Mouse (Mus musculus) embryonic facial prominence, embryonic 11.5 days (tissue): ENCODE measurements around the gene Gm17304. TPM values are rescaled to one million over a fixed set of nuclear protein-coding genes. Genes with fewer than 3 reads are reported as not detected.

Source experiments
- ATAC-seq: fragments of 200-750 bp; cut with Nextera tagmentation; replicated peaks from 2 replicates; pipeline ENCODE4 v1.8.0; 2017; ENCODE audit warnings: low read depth; ENCODE audit not compliant: insufficient number of reproducible peaks, low FRiP score, low TSS enrichment
- DNase-seq: peaks from one replicate; pipeline ENCODE4 v3.0.0-alpha.2; 2015; ENCODE audit warnings: low spot score
- H3K27ac ChIP-seq: fragments of 300-500 bp; sonication (generic); replicated peaks from 2 replicates; pipeline ENCODE4 v1.5.1; 2014; ENCODE audit warnings: mild to moderate bottlenecking, low read depth, low read length, control low read depth
- H3K27me3 ChIP-seq: fragments of 300-500 bp; sonication (generic); 2 replicates; pipeline ENCODE4 v1.6.1; 2014; ENCODE audit warnings: mild to moderate bottlenecking, low read length, moderate library complexity, mixed read lengths; ENCODE audit not compliant: control insufficient read depth, insufficient read depth
- H3K36me3 ChIP-seq: fragments of 300-500 bp; sonication (generic); replicated peaks from 2 replicates; pipeline ENCODE4 v1.6.1; 2014; ENCODE audit warnings: low read depth, mild to moderate bottlenecking, low read length, moderate library complexity, mixed read lengths; ENCODE audit not compliant: control insufficient read depth, insufficient read depth
- H3K4me1 ChIP-seq: fragments of 300-500 bp; sonication (generic); 2 replicates; pipeline ENCODE4 v1.6.1; 2014; ENCODE audit warnings: low read length, mixed read lengths; ENCODE audit not compliant: control insufficient read depth, insufficient read depth
- H3K4me2 ChIP-seq: fragments of 300-500 bp; sonication (generic); 2 replicates; pipeline ENCODE4 v1.6.1; 2014; ENCODE audit warnings: low read depth, mild to moderate bottlenecking, control low read depth, low read length, moderate library complexity
- H3K4me3 ChIP-seq: fragments of 300-500 bp; sonication (generic); 2 replicates; pipeline ENCODE4 v1.5.1; 2014; ENCODE audit warnings: low read depth, low read length, control low read depth
- H3K9ac ChIP-seq: fragments of 300-500 bp; sonication (generic); replicated peaks from 2 replicates; pipeline ENCODE4 v1.6.1; 2014; ENCODE audit warnings: mild to moderate bottlenecking, control low read depth, low read length
- H3K9me3 ChIP-seq: fragments of 300-500 bp; sonication (generic); replicated peaks from 2 replicates; pipeline ENCODE4 v1.6.1; 2016; ENCODE audit warnings: mild to moderate bottlenecking, low read length, inconsistent platforms, mixed read lengths; ENCODE audit not compliant: control insufficient read depth
- WGBS: fragments of 180-500 bp; shearing (Covaris S2); extraction: QIAGEN DNeasy Blood & Tissue Kit; methylation state at CpG from one replicate; pipeline ENCODE4 v1.1.7; 2014; 5-methylcytosine and 5-hydroxymethylcytosine counted together
- polyA plus RNA-seq: library from polyadenylated mRNA; unstranded; fragments of >200 nt; fragmentation: Nextera tagmentation; extraction: Ambion mirVana; gene quantifications from 2 replicates; pipeline ENCODE4 v1.2.1, GENCODE M21; 2014

Gene Gm17304
- polyA plus RNA-seq, 1 experiment from 2014 or later: not detected

DNA sequence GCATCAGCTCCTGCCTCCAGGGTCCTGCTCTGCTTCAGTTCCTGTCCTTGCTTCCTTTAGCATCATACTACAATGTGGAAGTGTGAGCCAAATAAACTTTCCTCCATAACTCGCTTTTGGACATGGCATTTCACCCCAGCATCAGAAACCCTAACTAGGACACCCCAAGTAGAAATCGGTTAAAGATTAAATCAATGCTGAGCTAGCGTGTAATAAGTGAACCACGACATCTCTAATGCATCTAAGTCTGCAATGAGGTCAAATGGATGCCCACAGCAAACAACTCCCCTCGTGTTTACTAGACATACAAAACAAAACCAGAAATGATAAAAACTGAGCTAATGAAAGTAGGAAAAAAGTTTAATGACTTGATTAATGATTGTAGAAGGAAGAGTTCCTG is 4.5 kb upstream of the Gm17304 start:
- H3K27ac ChIP-seq: no peak overlapping the region
- ATAC-seq (no peak), DNase-seq (no peak)
- no peak overlapping the region for H3K9ac ChIP-seq
- no peak overlapping the region for H3K4me3 ChIP-seq
- H3K4me2 ChIP-seq: no peak overlapping the region
- H3K36me3 ChIP-seq: no peaks in the 10 kb centered on the region
- no peaks in the 10 kb centered on the region for H3K4me1 ChIP-seq
- no peaks in the 10 kb centered on the region for H3K9me3 ChIP-seq
- WGBS: 92% methylated on average over 5 of the region's 5 CpGs
- no peaks in the 10 kb centered on the region for H3K27me3 ChIP-seq

DNA sequence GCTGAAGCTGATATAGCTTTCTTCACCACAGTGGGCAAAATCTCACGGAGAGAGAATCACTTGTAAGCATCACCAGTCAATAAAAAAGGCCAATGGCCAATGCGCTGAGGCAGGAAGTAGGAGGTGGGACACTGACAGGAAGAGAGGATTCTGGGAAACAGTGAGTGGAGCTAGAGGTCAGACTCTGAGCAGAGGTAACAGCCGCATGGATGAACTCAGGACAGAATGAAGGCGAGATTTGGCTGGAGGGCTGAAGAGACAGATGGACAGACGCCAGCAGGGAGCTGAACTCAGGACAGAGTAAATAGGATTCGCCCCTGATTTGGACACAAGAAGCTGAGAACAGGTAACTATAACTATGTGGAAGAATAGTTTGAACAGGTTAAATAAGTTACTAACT is 3.8 kb upstream of the Gm17304 start:
- no peaks in the 10 kb centered on the region for H3K27me3 ChIP-seq
- ATAC-seq: no peak
- H3K4me1 ChIP-seq: no peaks in the 10 kb centered on the region
- H3K36me3 ChIP-seq: no peaks in the 10 kb centered on the region
- H3K4me2 ChIP-seq: no peak overlapping the region
- DNase-seq: no peak
- H3K4me3 ChIP-seq: no peak overlapping the region
- H3K9ac ChIP-seq: no peak overlapping the region
- 87% methylated on average over 6 of the region's 6 CpGs for WGBS
- no peaks in the 10 kb centered on the region for H3K9me3 ChIP-seq
- no peak overlapping the region for H3K27ac ChIP-seq

DNA sequence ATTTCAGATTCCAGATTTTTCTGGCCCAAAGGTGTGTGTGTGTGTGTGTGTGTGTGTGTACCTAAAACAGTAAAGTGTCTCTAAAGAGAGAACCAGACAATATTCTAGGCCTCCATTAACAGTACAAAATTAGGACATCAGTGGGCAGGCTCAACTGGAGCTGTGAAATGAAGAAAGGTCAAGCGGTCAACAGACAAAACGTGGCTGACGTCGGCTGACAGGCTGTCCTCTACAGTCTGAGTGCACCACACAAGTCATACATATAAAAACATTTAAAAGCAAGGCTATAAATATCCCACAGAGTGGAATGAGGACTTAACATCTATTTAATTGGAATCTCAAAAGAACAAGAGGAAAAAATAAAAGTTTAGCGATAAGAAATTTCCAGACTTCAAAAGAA is 1.8 kb upstream of the Gm17304 start:
- no peak overlapping the region for H3K4me3 ChIP-seq
- H3K36me3 ChIP-seq: no peaks in the 10 kb centered on the region; the same call in 1 of the 2 replicates
- DNase-seq (no peak), ATAC-seq (no peak)
- H3K4me1 ChIP-seq: no peaks in the 10 kb centered on the region
- WGBS: 82% methylated on average over 5 of the region's 5 CpGs
- H3K9me3 ChIP-seq: no peaks in the 10 kb centered on the region
- no peak overlapping the region for H3K9ac ChIP-seq
- no peak overlapping the region for H3K4me2 ChIP-seq
- H3K27ac ChIP-seq: no peak overlapping the region
- no peaks in the 10 kb centered on the region for H3K27me3 ChIP-seq

DNA sequence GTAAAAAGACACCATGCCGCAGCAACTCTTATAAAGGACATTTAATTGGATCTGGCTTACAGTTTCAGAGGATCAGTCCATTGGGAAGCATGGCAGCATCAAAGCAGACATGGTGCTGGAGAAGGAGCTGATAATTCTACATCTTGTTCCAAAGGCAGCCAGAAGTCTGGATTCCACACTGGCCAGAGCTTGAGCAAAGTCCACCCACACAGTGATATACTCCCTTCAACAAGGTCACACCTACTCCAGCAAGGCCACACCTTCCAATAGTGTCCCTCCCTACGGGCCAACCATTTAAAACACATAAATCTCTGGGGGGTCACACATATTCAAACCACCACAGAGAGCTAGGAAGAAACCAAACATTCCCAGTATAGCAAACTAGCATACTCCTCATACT is 3.3 kb downstream of the Gm17304 start:
- H3K9ac ChIP-seq: no peak overlapping the region
- 96% methylated on average over 2 of the region's 2 CpGs for WGBS
- H3K27ac ChIP-seq: no peak overlapping the region
- no peaks in the 10 kb centered on the region for H3K4me1 ChIP-seq
- no peaks in the 10 kb centered on the region; the same call in 1 of the 2 replicates for H3K36me3 ChIP-seq
- no peak for DNase-seq
- no peaks in the 10 kb centered on the region for H3K27me3 ChIP-seq
- no peak overlapping the region for H3K4me3 ChIP-seq
- H3K9me3 ChIP-seq: no peaks in the 10 kb centered on the region
- no peak overlapping the region for H3K4me2 ChIP-seq
- ATAC-seq: no peak

DNA sequence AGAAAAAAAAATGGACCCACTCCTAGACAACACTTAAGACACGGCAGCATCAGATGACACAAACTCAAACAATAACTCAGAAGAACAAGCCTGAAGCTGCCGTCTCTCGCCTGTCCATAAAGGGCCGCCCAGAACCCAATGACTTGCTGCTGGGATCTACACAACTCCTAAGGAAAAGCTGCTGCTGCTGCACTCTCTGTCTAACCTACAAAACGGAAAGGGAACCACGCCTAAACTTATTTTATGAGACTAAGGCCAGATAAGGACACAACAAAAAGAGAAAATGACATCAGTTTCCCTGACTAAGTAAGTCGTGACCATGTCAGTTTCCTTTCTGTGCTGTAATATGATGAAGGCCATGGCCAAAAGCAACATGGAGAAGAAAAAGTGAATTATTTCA is 5.7 kb downstream of the Gm17304 start:
- Histone ChIP-seq H3K27ac (no peak overlapping the region), H3K9ac (no peak overlapping the region), H3K4me2 (no peak overlapping the region), H3K4me3 (no peak overlapping the region), H3K4me1 (no peaks in the 10 kb centered on the region), H3K27me3 (no peaks in the 10 kb centered on the region), H3K9me3 (no peaks in the 10 kb centered on the region), H3K36me3 (no peaks in the 10 kb centered on the region; the same call in 1 of the 2 replicates)
- DNase-seq (no peak), ATAC-seq (no peak)
- WGBS: 86% methylated on average over 7 of the region's 7 CpGs

DNA sequence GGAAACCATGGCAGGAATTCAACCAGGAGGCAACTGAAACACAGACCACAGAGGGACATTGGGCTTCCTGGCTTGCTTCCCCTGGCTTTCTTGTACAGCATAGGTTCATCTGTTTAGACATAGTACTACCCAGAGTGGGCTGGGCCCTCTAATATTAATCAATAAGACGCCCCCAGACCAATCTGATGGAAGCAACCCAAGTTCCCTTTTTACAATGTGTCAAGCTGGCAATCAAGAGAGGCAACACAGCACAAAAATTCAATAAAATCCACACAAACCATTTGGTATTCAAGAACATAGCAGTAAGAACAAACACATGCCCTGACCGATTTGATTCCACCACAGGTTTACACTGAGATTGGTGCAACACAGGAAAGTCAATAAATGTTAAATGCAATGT is 6.1 kb downstream of the Gm17304 start:
- ATAC-seq (no peak), DNase-seq (no peak)
- no peaks in the 10 kb centered on the region for H3K9me3 ChIP-seq
- no peak overlapping the region for H3K4me2 ChIP-seq
- no peaks in the 10 kb centered on the region for H3K27me3 ChIP-seq
- no peaks in the 10 kb centered on the region for H3K4me1 ChIP-seq
- H3K27ac ChIP-seq: no peak overlapping the region
- no peaks in the 10 kb centered on the region; the same call in 1 of the 2 replicates for H3K36me3 ChIP-seq
- H3K4me3 ChIP-seq: no peak overlapping the region
- H3K9ac ChIP-seq: no peak overlapping the region
- WGBS: 89% methylated on average over 2 of the region's 2 CpGs

DNA sequence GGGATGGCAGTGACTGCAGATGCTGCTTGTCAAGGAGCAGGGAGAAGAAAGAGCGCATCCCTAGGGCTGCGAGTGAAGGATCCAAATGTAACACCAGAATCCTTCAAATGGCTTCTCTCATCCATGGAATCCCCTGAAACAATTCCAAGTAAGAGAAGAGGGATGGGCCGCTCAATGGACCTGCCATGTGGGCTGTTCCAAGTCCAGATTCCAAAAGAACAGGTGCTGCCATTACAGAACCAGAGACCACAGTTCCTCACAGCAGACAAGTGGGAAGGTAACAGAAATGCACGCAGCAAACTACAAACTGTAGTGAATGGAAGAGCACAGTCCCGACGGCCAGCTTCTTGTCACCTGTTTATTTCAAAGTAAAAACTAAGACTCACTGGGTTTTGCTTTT is 11.5 kb downstream of the Gm17304 start:
- Histone ChIP-seq H3K4me2 (no peak overlapping the region), H3K4me1 (no peaks in the 10 kb centered on the region), H3K4me3 (no peak overlapping the region), H3K27me3 (no peaks in the 10 kb centered on the region), H3K9me3 (no peaks in the 10 kb centered on the region), H3K9ac (no peak overlapping the region), H3K27ac (no peak overlapping the region), H3K36me3 (no peaks in the 10 kb centered on the region)
- ATAC-seq (no peak), DNase-seq (no peak)
- 93% methylated on average over 6 of the region's 6 CpGs for WGBS

DNA sequence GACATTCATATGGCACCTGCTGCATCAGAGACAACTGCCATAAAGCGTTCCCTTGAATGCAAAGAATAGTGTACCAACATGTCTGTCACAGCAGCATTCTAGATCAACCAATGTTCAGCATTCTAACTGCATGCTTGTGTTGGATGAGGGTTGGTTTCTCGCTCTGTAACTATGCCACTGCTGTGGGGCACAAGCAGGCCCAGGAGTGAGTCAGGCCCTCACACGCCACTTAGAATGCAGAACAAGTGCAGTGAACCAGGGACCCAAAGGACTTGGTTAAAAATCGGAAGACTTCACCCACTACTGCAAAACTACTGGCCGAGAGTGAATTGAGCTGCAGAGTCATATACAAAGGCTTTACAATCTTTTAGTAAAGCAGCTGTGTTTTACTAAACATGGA is 13.3 kb downstream of the Gm17304 start:
- Histone ChIP-seq H3K9ac (no peak overlapping the region), H3K4me2 (no peak overlapping the region), H3K36me3 (no peaks in the 10 kb centered on the region), H3K4me3 (no peak overlapping the region), H3K4me1 (no peaks in the 10 kb centered on the region), H3K27ac (no peak overlapping the region), H3K9me3 (no peaks in the 10 kb centered on the region), H3K27me3 (no peaks in the 10 kb centered on the region)
- 87% methylated on average over 5 of the region's 5 CpGs for WGBS
- no peak for ATAC-seq
- DNase-seq: no peak
